Mouse (Mus musculus) erythroblast, embryonic 14.5 days (primary cell): ENCODE data around the gene Cab39l.

Experiments used
- GATA1 ChIP-seq: IDR thresholded peaks from 2 replicates; pipeline ENCODE4 v1.6.1; 2012; ENCODE audit warnings: low read length, inconsistent platforms, mixed read lengths
- TAL1 ChIP-seq: IDR thresholded peaks from 3 replicates; pipeline ENCODE4 v1.6.1; 2012; ENCODE audit warnings: low read length, inconsistent platforms, mixed read lengths

- TF ChIP-seq TAL1 (no peak), GATA1 (no peak)
Observed at GRCm38 (mm10) chr14:59627142-59627680, 186.4 kb downstream of the Cab39l start.
